Mouse (Mus musculus) 416B (cell line): ENCODE results near the gene Gm45021.

ENCODE experiments used
- DNase-seq: peaks from one replicate; pipeline ENCODE4 v3.0.0; 2011; ENCODE audit warnings: low read depth

Gene Gm45021

DNA sequence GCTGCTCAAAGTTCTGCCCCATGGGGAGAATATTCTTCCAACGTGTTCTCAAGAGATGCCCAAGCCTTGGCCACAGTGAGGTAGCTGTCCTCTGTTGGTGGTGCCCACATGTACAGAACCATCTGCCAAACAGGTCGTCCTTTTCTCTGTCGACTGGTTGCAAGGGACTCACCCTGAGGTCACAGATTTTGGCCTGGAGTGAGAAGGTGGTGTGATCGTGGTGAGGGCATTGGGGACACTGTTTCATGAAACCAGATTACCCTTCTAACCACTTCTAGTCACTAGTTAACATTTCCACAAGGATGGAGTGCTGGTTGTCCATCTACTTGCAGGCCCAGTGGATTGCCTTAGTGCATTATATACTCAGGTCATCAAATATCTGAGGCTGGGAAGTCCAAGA is 59.4 kb downstream of the Gm45021 start:
- no peak for DNase-seq

DNA sequence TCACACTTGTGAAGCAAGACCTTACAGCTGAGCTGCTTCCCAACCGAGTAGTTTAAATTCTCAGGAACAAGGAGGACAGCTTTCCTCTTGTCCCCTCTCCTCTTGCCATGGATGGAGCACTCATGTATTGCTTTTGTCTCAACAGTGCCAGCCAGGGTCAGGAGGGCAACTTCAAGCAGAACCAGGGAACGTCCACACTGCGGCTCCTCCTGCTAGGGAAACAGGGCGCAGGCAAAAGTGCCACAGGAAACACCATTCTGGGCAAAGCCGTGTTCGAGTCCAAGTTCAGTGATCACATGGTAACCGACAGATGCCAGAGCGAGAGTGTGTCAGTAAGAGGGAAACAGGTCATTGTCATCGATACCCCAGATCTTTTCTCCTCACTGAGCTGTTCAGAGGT is 60.6 kb downstream of the Gm45021 start:
- DNase-seq = no peak

DNA sequence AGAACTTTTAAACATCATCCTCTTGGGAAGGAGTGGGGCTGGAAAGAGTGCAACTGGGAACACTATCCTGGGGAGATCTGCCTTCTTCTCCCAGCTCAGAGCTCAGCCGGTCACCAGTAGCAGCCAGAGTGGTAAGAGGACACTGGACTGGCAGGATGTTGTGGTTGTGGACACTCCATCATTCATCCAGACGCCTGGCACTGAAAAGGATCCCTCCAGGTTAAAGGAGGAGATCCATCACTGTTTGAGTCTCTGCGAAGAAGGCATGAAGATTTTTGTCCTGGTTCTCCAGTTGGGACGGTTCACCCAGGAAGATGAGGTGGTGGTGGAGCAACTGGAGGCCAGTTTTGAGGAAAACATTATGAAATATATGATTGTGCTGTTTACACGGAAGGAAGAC is 69.3 kb downstream of the Gm45021 start:
- no peak for DNase-seq
